Mouse (Mus musculus): Measurements from ENCODE around the gene Col1a2.

Gene Col1a2

DNA sequence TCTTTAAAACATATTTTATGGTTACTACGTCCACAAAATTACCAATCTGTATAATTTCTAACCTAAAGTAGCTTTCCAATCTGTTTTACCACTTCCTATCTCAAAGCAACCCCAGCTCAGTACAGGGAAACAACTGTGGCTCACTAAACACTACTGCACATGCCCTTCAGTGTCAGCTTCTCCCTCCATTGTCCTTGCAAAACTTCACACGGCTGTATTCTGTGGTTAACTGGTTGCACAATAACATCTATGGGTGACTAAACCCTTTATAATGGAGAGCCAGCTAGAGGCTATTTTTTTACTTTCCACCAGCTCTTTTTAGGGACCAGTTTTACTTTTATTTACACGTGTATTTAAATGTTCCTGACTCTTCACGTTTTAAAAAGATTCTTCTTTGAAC is 83.3 kb downstream of the Col1a2 start:
- no peak for DNase-seq (ENCODE audit: low read depth)

DNA sequence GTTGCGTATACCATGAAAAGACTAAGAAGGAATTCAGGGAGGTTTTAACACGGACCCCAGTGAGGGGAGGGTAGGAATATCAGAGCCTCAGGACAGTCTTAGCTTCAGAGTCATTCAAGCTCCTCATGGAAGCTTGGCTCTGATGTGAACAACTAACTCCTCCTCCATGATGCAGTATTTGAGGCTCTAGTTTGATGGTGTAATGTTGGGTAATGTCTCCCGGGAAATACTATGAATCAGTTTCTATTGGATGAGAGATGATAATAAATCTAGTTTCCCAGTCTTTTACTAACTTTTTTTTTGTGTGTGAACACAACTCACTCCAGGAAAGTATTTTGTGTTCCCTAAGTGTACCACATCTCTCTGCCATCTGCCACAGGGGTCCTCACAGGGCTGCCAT is 84.1 kb downstream of the Col1a2 start:
- no peak for DNase-seq (ENCODE audit: low read depth)

GRCm38 (mm10) chr6:4590089-4590488 is 85.5 kb downstream of the Col1a2 start:
- DNase-seq (ENCODE audit: low read depth) = no peak

All from c-Kit-positive CD71-negative TER-119-negative erythroid progenitor cells, embryonic 14.5 days (primary cell).